Mouse (Mus musculus) forebrain, postnatal 0 days (tissue): ENCODE measurements around the gene Klhl15. TPM values are rescaled to one million over a fixed set of nuclear protein-coding genes. Genes with fewer than 3 reads are reported as not detected.
"Not testable (repeated sequence)": the region's sequence is repeated elsewhere in the genome, so short reads cannot be mapped to it uniquely, and the experiment has no call there.

Experiments used
- ATAC-seq: fragments of 200-750 bp; cut with Nextera tagmentation; 2 replicates; pipeline ENCODE4 v1.8.0; 2017; ENCODE audit warnings: mild to moderate bottlenecking, moderate library complexity
- DNase-seq: peaks from one replicate; pipeline ENCODE4 v3.0.0-alpha.2; 2015
- H3K27ac ChIP-seq: fragments of 300-500 bp; sonication (generic); 2 replicates; pipeline ENCODE4 v1.5.1; 2014; ENCODE audit warnings: low read depth, mild to moderate bottlenecking, antibody characterized with exemption, low read length, moderate library complexity, mixed read lengths
- H3K27me3 ChIP-seq: fragments of 300-500 bp; sonication (generic); 2 replicates; pipeline ENCODE4 v1.6.1; 2014; ENCODE audit warnings: mild to moderate bottlenecking, low read length, mixed read lengths; ENCODE audit not compliant: insufficient read depth
- H3K36me3 ChIP-seq: fragments of 300-500 bp; sonication (generic); 2 replicates; pipeline ENCODE4 v1.6.1; 2014; ENCODE audit warnings: mild to moderate bottlenecking, moderate library complexity; ENCODE audit not compliant: insufficient read depth
- H3K4me1 ChIP-seq: fragments of 300-500 bp; sonication (generic); 2 replicates; pipeline ENCODE4 v1.6.1; 2014; ENCODE audit warnings: antibody characterized with exemption; ENCODE audit not compliant: insufficient read depth
- H3K4me2 ChIP-seq: fragments of 300-500 bp; sonication (generic); 2 replicates; pipeline ENCODE4 v1.6.1; 2014; ENCODE audit warnings: low read depth, mild to moderate bottlenecking, moderate library complexity
- H3K4me3 ChIP-seq: fragments of 300-500 bp; sonication (generic); 2 replicates; pipeline ENCODE4 v1.5.1; 2014; ENCODE audit warnings: low read depth, low read length, mixed read lengths
- H3K9ac ChIP-seq: fragments of 300-500 bp; sonication (generic); 2 replicates; pipeline ENCODE4 v1.6.1; 2014; ENCODE audit warnings: mild to moderate bottlenecking
- H3K9me3 ChIP-seq: fragments of 300-500 bp; sonication (generic); 2 replicates; pipeline ENCODE4 v1.6.1; 2016; ENCODE audit warnings: low read length
- CTCF ChIP-seq: sonication (generic); IDR thresholded peaks from 2 replicates; pipeline ENCODE4 v1.5.1; 2016; ENCODE audit warnings: antibody characterized with exemption, control low read depth, low read depth
- WGBS: fragments of 180-500 bp; shearing (Covaris S2); extraction: QIAGEN DNeasy Blood & Tissue Kit; methylation state at CpG from one replicate; pipeline ENCODE4 v1.1.7; 2014; 5-methylcytosine and 5-hydroxymethylcytosine counted together
- polyA plus RNA-seq: library from polyadenylated mRNA; unstranded; fragments of >200 nt; fragmentation: Nextera tagmentation; extraction: Ambion mirVana; gene quantifications from 2 replicates; pipeline ENCODE4 v1.2.1, GENCODE M21; 2015
- total RNA-seq: library from RNA; depleted of rRNA; stranded (reverse); fragments of >200 nt; gene quantifications from 2 replicates; pipeline ENCODE4 v1.2.3, GENCODE M21; 2014; rRNA removed

The Klhl15 gene
- total RNA-seq = 14.8 and 20.5 TPM in 2 replicates
- polyA plus RNA-seq = 6.1 and 7.3 TPM in 2 replicates

DNA sequence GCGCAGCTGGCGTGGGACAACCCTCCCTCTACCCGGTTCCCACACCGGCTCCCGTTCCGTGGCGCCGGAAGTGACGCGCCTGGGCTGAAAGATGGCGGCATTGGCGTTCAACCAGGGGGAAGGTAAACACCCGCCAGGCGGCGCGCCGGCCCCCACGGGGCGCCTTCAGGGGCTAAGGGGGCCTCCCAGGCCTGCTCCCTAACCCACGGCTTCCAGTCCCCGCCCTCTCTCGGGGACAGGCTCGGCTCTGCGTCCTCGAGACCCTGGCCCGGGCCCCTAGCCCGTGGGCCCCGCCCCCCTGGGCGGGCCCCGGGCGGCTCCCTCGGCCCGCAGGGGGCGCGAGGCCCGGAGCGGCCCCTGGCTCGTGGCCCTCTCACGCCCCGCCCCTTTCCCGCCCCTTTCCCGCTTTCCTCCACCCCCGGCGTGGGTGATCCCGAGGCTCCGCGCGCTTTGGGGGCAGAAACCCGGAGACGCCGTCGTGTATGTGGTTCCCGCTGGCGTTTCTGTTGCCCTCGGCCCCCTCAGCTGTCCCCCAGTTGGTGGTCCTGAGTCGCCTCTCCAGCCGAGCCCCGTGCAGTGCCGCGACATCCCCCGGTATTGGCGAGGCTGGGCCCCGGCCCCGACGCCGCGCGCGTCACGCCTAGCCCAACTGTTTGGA, at the start of gene Klhl15:
Gene Klhl15, plus strand, starts transcription at position 68 of the 658 bp plus-strand sequence.
- H3K9me3 ChIP-seq = no peaks in the 10 kb centered on the region
- 12% methylated on average over 48 of the region's 70 CpGs for WGBS
- H3K36me3 ChIP-seq = no peaks in the 10 kb centered on the region
- H3K4me1 ChIP-seq = no peaks in the 10 kb centered on the region
- peak within 1 kb of the TSS; percentile 58 for H3K4me3 ChIP-seq
- TF ChIP-seq CTCF = peak; percentile 47
- peak within 1 kb of the TSS; percentile 44 for H3K4me2 ChIP-seq
- H3K9ac ChIP-seq = peak within 1 kb of the TSS; percentile 68
- peak within 1 kb of the TSS; percentile 84 for H3K27ac ChIP-seq
- no peaks in the 10 kb centered on the region; the same call in 1 of the 2 replicates for H3K27me3 ChIP-seq
- DNase-seq (peak; percentile 89), ATAC-seq (peak; percentile 92)

- peak; percentile 12 for DNase-seq
- H3K4me2 ChIP-seq = no peak overlapping the region
- no peak overlapping the region for H3K9ac ChIP-seq
- H3K27ac ChIP-seq = no peak overlapping the region
- H3K4me1 ChIP-seq = no peaks in the 10 kb centered on the region
- no peak overlapping the region for H3K4me3 ChIP-seq
- peak; percentile 29; the same call in 1 of the 2 replicates for ATAC-seq
- peak; percentile 48 for TF ChIP-seq CTCF
- H3K36me3 ChIP-seq = no peaks in the 10 kb centered on the region
- H3K9me3 ChIP-seq = no peaks in the 10 kb centered on the region
- H3K27me3 ChIP-seq = no peaks in the 10 kb centered on the region
- WGBS = 31% methylated on average over 1 of the region's 1 CpGs
Observed at GRCm38 (mm10) chrX:94185156-94185555, 49.2 kb upstream of the Klhl15 start.

DNA sequence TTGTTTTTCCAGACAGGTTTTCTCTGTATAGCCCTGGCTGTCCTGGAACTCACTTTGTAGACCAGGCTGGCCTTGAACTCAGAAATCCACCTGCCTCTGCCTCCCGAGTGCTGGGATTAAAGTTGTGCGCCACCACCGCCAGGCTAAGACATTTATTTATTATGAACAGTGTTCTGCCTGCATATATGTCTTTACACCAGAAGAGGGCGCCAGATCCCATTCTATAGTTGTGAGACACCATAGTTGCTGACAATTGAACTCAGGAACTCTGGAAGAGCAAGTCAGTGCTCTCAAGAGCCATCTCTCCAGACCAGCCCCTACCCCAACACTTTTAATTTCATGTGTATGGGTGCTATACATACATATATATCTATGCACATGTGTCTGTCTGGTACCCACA, 40.5 kb upstream of the Klhl15 start:
- TF ChIP-seq CTCF = peak; percentile 42
- not testable (repeated sequence) for H3K9me3 ChIP-seq, H3K27ac ChIP-seq, ATAC-seq, H3K9ac ChIP-seq, H3K4me3 ChIP-seq, H3K27me3 ChIP-seq, H3K4me2 ChIP-seq, H3K4me1 ChIP-seq
- H3K36me3 ChIP-seq = peaks cover 28% of the 10 kb centered on the region
- WGBS = 69% methylated on average over 4 of the region's 4 CpGs
- DNase-seq = peak; percentile 6

- TF ChIP-seq CTCF = peak; percentile 30; the same call in 1 of the 2 replicates
- peaks cover 45% of the 10 kb centered on the region for H3K36me3 ChIP-seq
- DNase-seq = peak; percentile 4
Observed at GRCm38 (mm10) chrX:94197789-94198188, 36.6 kb upstream of the Klhl15 start.

DNA sequence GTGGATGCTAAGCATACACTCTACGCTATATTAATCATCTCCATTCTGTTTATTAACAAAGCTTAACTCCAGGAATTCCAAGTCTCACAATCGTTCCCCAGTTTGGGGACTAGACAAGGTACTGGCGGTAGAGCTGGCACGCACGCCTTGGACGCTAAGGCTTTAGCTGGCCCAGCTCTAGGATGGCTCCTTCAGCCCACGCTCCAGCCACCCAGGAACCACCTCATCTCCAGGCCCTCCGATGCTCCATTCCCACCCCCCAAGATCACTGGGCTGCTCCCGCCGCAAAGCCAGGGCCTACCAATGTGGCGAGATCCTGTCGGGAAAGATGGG, 22.2 kb upstream of the Klhl15 start:
- peak; percentile 54 for ATAC-seq
- WGBS = under 1% methylated on average over 12 of the region's 12 CpGs
- H3K36me3 ChIP-seq = peaks cover 22% of the 10 kb centered on the region; the same call in 1 of the 2 replicates
- no peaks in the 10 kb centered on the region for H3K9me3 ChIP-seq
- H3K4me2 ChIP-seq = peak overlapping the region; percentile 55
- H3K9ac ChIP-seq = peak overlapping the region; percentile 75
- H3K4me1 ChIP-seq = no peaks in the 10 kb centered on the region
- H3K4me3 ChIP-seq = peak overlapping the region; percentile 69
- DNase-seq = no peak
- peak overlapping the region; percentile 88 for H3K27ac ChIP-seq
- no peaks in the 10 kb centered on the region for H3K27me3 ChIP-seq
- no peak for TF ChIP-seq CTCF

More at GRCm38 (mm10) chrX:94197789-94198188, 36.6 kb upstream of the Klhl15 start:
- 87% methylated on average over 5 of the region's 5 CpGs for WGBS
- no peaks in the 10 kb centered on the region for H3K9me3 ChIP-seq
- no peak overlapping the region for H3K27ac ChIP-seq
- no peaks in the 10 kb centered on the region for H3K27me3 ChIP-seq
- no peak overlapping the region for H3K4me2 ChIP-seq
- H3K9ac ChIP-seq = no peak overlapping the region
- H3K4me1 ChIP-seq = no peaks in the 10 kb centered on the region
- H3K4me3 ChIP-seq = no peak overlapping the region
- no peak for ATAC-seq

DNA sequence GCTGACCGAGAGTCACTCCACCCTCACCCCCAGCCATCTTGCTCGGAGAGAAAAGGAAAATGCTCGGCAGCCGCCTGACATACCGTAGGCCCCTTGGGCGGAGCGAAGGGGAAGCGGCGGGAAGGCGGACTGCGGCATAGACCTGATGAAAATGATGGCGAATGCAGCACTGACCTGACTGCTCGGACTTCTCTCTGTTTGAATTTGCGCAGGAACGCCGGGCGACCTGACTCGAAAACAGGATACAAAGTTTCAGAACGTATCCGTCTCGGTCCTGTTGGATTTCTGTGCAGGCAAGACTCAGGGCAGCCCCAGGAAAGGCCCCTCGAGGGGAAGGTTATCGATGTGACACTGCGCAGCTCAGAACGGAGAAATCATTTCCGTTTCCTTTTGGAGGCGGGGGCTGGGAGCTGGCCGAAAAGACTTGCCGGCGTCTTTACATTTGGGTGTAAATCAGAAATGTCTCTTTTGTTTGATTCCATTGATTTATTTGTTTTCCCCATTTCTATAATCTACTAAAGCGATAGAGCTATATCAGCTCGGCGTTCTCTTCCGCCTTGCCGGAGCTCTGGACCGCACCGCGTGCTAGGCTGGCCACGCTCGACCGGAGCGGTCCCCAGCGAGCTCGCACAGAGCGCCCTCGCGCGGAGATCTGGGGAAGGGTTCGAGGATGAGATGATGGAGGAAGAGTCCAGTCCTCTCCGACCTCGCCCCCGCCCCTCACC, 21.6 kb upstream of the Klhl15 start, which contains the start of gene Eif2s3x:
Gene Eif2s3x, minus strand, starts transcription at position 266 of the 725 bp plus-strand sequence.
- ATAC-seq (peak; percentile 95), DNase-seq (peak; percentile 94)
- WGBS = 2% methylated on average over 52 of the region's 52 CpGs
- H3K9ac ChIP-seq = peak within 1 kb of the TSS; percentile 75
- peaks cover 17% of the 10 kb centered on the region; the same call in 1 of the 2 replicates for H3K36me3 ChIP-seq
- peak within 1 kb of the TSS; percentile 69 for H3K4me3 ChIP-seq
- no peaks in the 10 kb centered on the region for H3K27me3 ChIP-seq
- H3K9me3 ChIP-seq = no peaks in the 10 kb centered on the region
- peak within 1 kb of the TSS; percentile 88 for H3K27ac ChIP-seq
- no peaks in the 10 kb centered on the region for H3K4me1 ChIP-seq
- peak within 1 kb of the TSS; percentile 55 for H3K4me2 ChIP-seq
- TF ChIP-seq CTCF = peak; percentile 70

DNA sequence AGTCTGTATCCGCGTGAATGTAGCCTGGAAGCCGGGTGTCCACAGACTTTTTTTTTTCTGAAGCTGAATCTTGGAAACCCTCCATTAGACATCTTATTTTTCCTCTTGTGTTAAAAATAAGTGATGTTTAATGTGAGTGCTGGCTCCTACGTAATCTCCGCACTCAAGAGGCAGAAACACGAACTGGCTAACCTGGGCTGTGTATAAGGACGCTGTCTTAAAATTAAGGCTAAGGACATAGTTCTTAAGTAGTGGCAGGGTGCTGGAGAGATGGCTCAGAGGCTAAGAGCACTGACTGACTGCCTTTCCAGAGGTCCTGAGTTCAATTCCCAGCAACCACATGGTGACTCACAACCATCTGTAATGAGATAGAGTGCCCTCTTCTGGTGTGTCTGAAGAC, 21.0 kb upstream of the Klhl15 start:
- DNase-seq = no peak
- 10% methylated on average over 7 of the region's 7 CpGs for WGBS
- ATAC-seq = peak; percentile 8

More for the DNA sequence above, 21.0 kb upstream of the Klhl15 start:
- no peaks in the 10 kb centered on the region for H3K27me3 ChIP-seq
- TF ChIP-seq CTCF = peak; percentile 23; the same call in 1 of the 2 replicates
- H3K4me3 ChIP-seq = peak overlapping the region; percentile 69
- H3K36me3 ChIP-seq = peaks cover 12% of the 10 kb centered on the region; the same call in 1 of the 2 replicates
- H3K9ac ChIP-seq = peak overlapping the region; percentile 75; the same call in 1 of the 2 replicates
- H3K4me2 ChIP-seq = peak overlapping the region; percentile 55
- no peaks in the 10 kb centered on the region for H3K4me1 ChIP-seq
- no peaks in the 10 kb centered on the region for H3K9me3 ChIP-seq
- H3K27ac ChIP-seq = peak overlapping the region; percentile 88
